Mouse (Mus musculus) kidney, adult 2 months (tissue): ENCODE measurements around the gene Vmn1r10.

Experiments used
- CTCF ChIP-seq: fragments of 200-500 bp; conservative IDR thresholded peaks from 2 replicates; pipeline ENCODE4 v1.5.1; 2011; ENCODE audit warnings: low read depth, mild to moderate bottlenecking, control low read depth, low read length, moderate library complexity, mixed read lengths; ENCODE audit not compliant: insufficient read depth, insufficient read length
- POLR2A ChIP-seq: fragments of 200-500 bp; IDR thresholded peaks from one replicate; pipeline ENCODE4 v1.6.1; 2011; ENCODE audit warnings: low read depth, low read length, control low read depth

- TF ChIP-seq CTCF (no peak), POLR2A (no peak)
Observed at GRCm38 (mm10) chr6:57133155-57133554, 23.9 kb downstream of the Vmn1r10 start, which contains the start of gene Vmn1r11.
